ENCODE assay signal across 8 mouse cellular contexts in the genomic region with DNA sequence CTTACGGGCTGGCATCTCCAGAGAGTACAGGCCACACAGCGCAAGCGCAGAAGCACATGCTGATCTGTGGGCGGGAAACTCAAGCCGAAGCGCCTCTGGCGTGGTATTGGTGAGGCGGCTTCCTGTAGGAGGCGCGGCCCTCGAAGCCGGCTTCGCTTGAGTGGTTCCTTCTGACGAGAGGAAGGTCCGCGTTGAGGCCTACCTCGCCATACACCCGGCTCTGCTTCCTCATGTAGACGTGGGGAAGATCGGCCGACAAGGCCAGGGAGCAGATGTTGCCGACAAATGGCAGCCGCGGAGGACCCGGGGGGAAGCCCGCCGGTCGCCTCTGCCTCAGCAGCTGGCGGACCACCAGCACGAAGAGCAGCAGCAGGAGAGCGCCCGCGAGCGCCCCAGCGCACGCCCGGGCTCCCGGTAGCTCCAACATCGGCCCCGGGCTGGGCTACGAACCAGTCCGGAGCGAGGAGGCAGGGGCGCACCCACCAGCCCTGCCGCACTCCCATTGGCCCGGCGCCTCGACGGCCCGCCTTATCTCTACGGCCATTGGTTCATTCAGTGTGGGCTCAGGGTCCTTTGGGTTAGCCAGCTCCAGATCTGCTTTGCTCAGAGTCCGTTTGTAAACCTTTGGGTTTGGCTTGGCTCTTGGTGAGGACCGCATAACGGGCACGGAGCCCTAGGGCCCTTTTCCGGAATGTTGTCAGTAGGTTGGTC. TPM values are rescaled to one million over a fixed set of nuclear protein-coding genes. Genes with fewer than 3 reads are reported as not detected.
DNase-seq lines count a peak whose midpoint lies in the region; ATAC-seq and TF ChIP-seq lines count a peak whose summit lies in the region.

Gene Cyp2r1 (minus strand): TSS at position 442 of the 711 bp plus-strand sequence.

- DNase-seq in adrenal gland, postnatal 36 days = peak; percentile 89 to 91
- peak; percentile 100 for DNase-seq in heart, adult 11 months
- DNase-seq in left cerebral cortex, postnatal 25 days (ENCODE audit: low spot score in 2 of 2) = peak; percentile 83 to 89
- DNase-seq in mesoderm, embryonic 11.5 days (ENCODE audit: low read depth, low spot score) = peak; percentile 92
- peak; percentile 82 for DNase-seq in right cerebral cortex, postnatal 25 days
- peak; percentile 80 for DNase-seq in urinary bladder, postnatal 25 days (ENCODE audit: low spot score)

- peak within 1 kb of the TSS; percentile 93 for H3K27ac ChIP-seq in embryonic facial prominence, embryonic 13.5 days
- H3K27ac ChIP-seq in intestine, postnatal 0 days (ENCODE audit: low read depth, low read length) = peak within 1 kb of the TSS; percentile 84

- WGBS in embryonic facial prominence, embryonic 13.5 days = 1% methylated on average over 56 of the region's 56 CpGs
- WGBS in intestine, postnatal 0 days = 2% methylated on average over 56 of the region's 56 CpGs

- H3K4me1 ChIP-seq in embryonic facial prominence, embryonic 13.5 days = no peaks in the 10 kb centered on the region
- H3K4me1 ChIP-seq in intestine, postnatal 0 days (replicated peaks; ENCODE audit: control insufficient read depth, insufficient read depth, low read length) = no peaks in the 10 kb centered on the region

- H3K9ac ChIP-seq in embryonic facial prominence, embryonic 13.5 days = peak within 1 kb of the TSS; percentile 82
- H3K9ac ChIP-seq in intestine, postnatal 0 days (ENCODE audit: low read depth, low read length) = peak within 1 kb of the TSS; percentile 53

- peak; percentile 100 for ATAC-seq in embryonic facial prominence, embryonic 13.5 days (ENCODE audit: insufficient number of reproducible peaks, insufficient read depth, low FRiP score, low TSS enrichment, low read depth)
- peak; percentile 97 for ATAC-seq in intestine, postnatal 0 days

- H3K4me3 ChIP-seq in embryonic facial prominence, embryonic 13.5 days = peak within 1 kb of the TSS; percentile 60
- H3K4me3 ChIP-seq in intestine, postnatal 0 days (ENCODE audit: low read depth, low read length) = peak within 1 kb of the TSS; percentile 57

- H3K36me3 ChIP-seq in embryonic facial prominence, embryonic 13.5 days = no peaks in the 10 kb centered on the region
- no peaks in the 10 kb centered on the region for H3K36me3 ChIP-seq in intestine, postnatal 0 days (ENCODE audit: control insufficient read depth, insufficient read depth)

- intact Hi-C loops in left cerebral cortex, postnatal 25 days (cut with DNase I) = no loop called here

- H3K27me3 ChIP-seq in embryonic facial prominence, embryonic 13.5 days = no peaks in the 10 kb centered on the region
- no peaks in the 10 kb centered on the region for H3K27me3 ChIP-seq in intestine, postnatal 0 days (replicated peaks; ENCODE audit: control insufficient read depth, insufficient read depth, low read length)

- peak within 1 kb of the TSS; percentile 74 for H3K4me2 ChIP-seq in embryonic facial prominence, embryonic 13.5 days
- H3K4me2 ChIP-seq in intestine, postnatal 0 days (replicated peaks; ENCODE audit: low read depth) = peak within 1 kb of the TSS; percentile 83

- peak; percentile 67 for TF ChIP-seq CTCF in intestine, postnatal 0 days (IDR thresholded peaks at IDR 0.05; ENCODE audit: low read depth)

- H3K9me3 ChIP-seq in embryonic facial prominence, embryonic 13.5 days = no peaks in the 10 kb centered on the region
- H3K9me3 ChIP-seq in intestine, postnatal 0 days (ENCODE audit: control insufficient read depth) = no peaks in the 10 kb centered on the region

RNA-seq across cellular contexts. Expression of gene Cyp2r1, which starts in this region (rescaled TPM):
- 1 to 10 TPM; 1.4 to 1.9 TPM for total RNA-seq in adrenal gland, postnatal 36 days (2021)
- polyA plus RNA-seq in embryonic facial prominence, embryonic 13.5 days (2015; fragmentation: Nextera tagmentation; extraction: Ambion mirVana) = 2.7 and 3.6 TPM in 2 replicates
- polyA plus RNA-seq in intestine, postnatal 0 days (2015; fragmentation: Nextera tagmentation; extraction: Ambion mirVana) = 1.8 and 2.8 TPM in 2 replicates
- 1 to 10 TPM; 1.4 to 1.7 TPM for total RNA-seq in left cerebral cortex, postnatal 25 days (2021)

Comparison
In these comparisons a context has a peak if more than half of its experiments do, and no peak if none do; other contexts are left out.
1. Peak in every context shown above with its lines: DNase-seq, ATAC-seq, H3K4me3 ChIP-seq and H3K27ac ChIP-seq.